Mouse (Mus musculus): ENCODE data around the gene 2210408I21Rik. TPM values are rescaled to one million over a fixed set of nuclear protein-coding genes. Genes with fewer than 3 reads are reported as not detected.

Gene 2210408I21Rik
- polyA plus RNA-seq, 1 experiment from 2014 or later, result 11.3 TPM

DNA sequence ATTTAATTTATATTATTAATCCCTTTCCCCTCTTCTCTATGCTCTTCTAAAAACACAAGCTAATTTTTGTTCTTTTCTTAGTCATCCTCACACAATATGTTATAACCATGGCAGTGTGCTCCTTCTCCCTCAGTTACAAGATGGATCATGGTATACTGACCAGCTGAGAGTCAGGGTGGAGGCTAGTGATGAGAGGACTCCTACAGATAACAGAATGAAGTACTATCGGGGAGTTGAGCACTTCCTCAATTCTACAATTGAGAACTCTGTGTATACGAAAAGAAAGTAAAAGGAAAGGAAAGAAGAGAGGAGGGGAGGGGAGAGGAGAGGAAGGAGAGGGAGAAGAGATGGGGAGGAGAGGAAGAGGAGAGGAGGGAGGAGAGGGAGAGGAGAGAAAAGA, 206.8 kb downstream of the 2210408I21Rik start:
- WGBS, result 83% methylated on average over 2 of the region's 2 CpGs
- Histone ChIP-seq H3K9ac (ENCODE audit: low read depth, low read length) (no peak overlapping the region), H3K4me3 (ENCODE audit: low read length) (no peak overlapping the region), H3K9me3 (ENCODE audit: control insufficient read depth, low read length) (no peaks in the 10 kb centered on the region), H3K4me1 (ENCODE audit: control insufficient read depth, insufficient read depth, low read length) (no peaks in the 10 kb centered on the region), H3K27ac (ENCODE audit: low read depth, low read length) (no peak overlapping the region), H3K27me3 (ENCODE audit: control insufficient read depth, insufficient read depth, low read length) (no peaks in the 10 kb centered on the region), H3K4me2 (replicated peaks; ENCODE audit: low read depth, low read length) (no peak overlapping the region), H3K36me3 (ENCODE audit: control insufficient read depth, insufficient read depth, low read length) (no peaks in the 10 kb centered on the region)
- no peak for ATAC-seq (ENCODE audit: low FRiP score, low TSS enrichment)

DNA sequence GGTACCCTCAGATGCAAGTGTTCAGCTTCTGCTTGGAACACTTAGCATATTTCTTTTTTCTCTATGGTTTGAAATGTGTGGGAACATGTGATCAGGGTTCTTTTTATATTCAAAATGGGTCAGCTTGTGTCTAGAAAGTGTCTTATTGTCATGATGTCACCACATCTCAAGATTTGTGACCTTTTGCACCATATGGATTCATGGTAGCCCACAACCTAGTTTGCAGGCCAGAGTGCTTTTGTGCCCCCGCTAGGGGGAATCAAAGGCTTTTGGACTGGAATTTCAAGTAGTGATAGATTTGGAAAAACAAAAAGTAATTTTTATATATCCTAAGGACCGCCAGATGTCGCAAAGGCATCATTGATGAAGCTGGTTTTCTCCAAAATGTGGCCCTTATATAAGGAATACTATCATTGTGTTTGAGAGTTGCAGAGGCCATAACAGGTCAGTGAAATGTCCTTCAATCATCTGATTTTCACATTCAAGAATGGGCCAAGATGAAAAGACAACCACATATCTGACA, 250.2 kb downstream of the 2210408I21Rik start:
- no peak for ATAC-seq (ENCODE audit: low FRiP score, low TSS enrichment)
- Histone ChIP-seq H3K27ac (ENCODE audit: low read depth, low read length) (no peak overlapping the region), H3K36me3 (ENCODE audit: control insufficient read depth, insufficient read depth, low read length) (no peaks in the 10 kb centered on the region), H3K27me3 (ENCODE audit: control insufficient read depth, insufficient read depth, low read length) (no peaks in the 10 kb centered on the region), H3K4me1 (ENCODE audit: control insufficient read depth, insufficient read depth, low read length) (no peaks in the 10 kb centered on the region), H3K9me3 (ENCODE audit: control insufficient read depth, low read length) (no peaks in the 10 kb centered on the region), H3K4me2 (replicated peaks; ENCODE audit: low read depth, low read length) (no peak overlapping the region), H3K4me3 (ENCODE audit: low read length) (no peak overlapping the region), H3K9ac (ENCODE audit: low read depth, low read length) (no peak overlapping the region)
- WGBS, result 93% methylated on average over 3 of the region's 3 CpGs

DNA sequence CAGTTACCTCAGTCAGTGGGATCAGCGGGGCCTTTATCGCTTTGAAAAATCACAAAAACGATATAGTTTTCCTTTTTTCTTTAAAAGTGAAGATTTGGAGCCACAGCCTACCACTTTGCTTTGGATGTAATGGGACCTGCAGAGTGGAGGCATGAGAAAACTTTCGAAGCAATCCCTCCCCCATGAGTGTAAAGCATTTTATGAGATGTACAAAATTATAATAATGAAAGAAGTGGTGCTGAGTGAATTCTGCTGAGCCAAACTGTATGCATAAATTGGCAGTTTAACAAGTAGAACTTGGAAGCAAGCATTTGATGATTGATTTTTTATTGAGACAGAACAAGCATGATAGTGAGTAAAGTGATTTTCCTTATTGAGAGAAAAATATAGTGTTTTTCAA, 250.7 kb downstream of the 2210408I21Rik start:
- Histone ChIP-seq H3K4me2 (replicated peaks; ENCODE audit: low read depth, low read length) (no peak overlapping the region), H3K27me3 (ENCODE audit: control insufficient read depth, insufficient read depth, low read length) (no peaks in the 10 kb centered on the region), H3K4me1 (ENCODE audit: control insufficient read depth, insufficient read depth, low read length) (no peaks in the 10 kb centered on the region), H3K36me3 (ENCODE audit: control insufficient read depth, insufficient read depth, low read length) (no peaks in the 10 kb centered on the region), H3K4me3 (ENCODE audit: low read length) (no peak overlapping the region), H3K9me3 (ENCODE audit: control insufficient read depth, low read length) (no peaks in the 10 kb centered on the region), H3K9ac (ENCODE audit: low read depth, low read length) (no peak overlapping the region), H3K27ac (ENCODE audit: low read depth, low read length) (no peak overlapping the region)
- no peak for ATAC-seq (ENCODE audit: low FRiP score, low TSS enrichment)
- WGBS, result 86% methylated on average over 4 of the region's 4 CpGs

DNA sequence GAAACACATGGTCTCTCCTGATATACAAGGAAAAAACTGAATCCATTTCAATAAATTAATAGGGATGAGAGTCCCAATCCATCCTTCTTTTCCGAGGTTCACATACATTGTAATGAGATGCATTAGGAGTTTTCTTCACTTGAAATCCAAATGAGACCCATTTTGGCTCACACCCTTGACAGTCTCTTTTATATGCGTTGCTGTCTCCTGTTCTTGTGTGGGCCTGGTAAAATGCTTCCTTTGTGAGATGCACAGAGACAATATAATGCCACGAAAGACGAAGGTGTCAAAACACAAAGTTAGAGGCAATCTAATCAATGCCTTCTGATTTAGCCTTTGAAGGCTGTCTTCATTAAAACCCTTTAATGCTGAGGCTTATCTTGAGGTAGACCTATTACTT, 252.8 kb downstream of the 2210408I21Rik start:
- no peak for ATAC-seq (ENCODE audit: low FRiP score, low TSS enrichment)
- 87% methylated on average over 4 of the region's 4 CpGs for WGBS
- H3K27me3 ChIP-seq (ENCODE audit: control insufficient read depth, insufficient read depth, low read length), result no peaks in the 10 kb centered on the region

DNA sequence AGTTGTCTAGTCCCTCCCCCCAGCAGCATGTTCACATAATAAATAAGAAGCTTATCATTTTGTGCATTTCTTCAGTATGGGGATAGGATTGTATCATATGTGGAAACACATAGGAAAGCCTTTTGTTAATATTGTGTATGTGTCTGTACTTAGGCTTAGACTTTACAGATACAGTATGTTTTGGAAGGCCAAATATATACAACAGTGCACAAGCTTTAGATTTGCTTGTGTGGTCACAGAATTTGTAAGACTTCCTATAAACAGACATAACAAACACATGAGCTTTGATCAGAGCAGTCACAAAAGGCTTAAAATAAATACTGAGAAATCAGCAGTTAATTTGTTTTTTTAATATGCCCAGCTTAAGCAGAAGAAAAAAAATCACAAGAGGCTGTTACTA, 253.9 kb downstream of the 2210408I21Rik start:
- H3K9me3 ChIP-seq (ENCODE audit: control insufficient read depth, low read length), result no peaks in the 10 kb centered on the region
- H3K4me2 ChIP-seq (replicated peaks; ENCODE audit: low read depth, low read length), result no peak overlapping the region
- no peak overlapping the region for H3K4me3 ChIP-seq (ENCODE audit: low read length)
- ATAC-seq (ENCODE audit: low FRiP score, low TSS enrichment), result no peak
- H3K36me3 ChIP-seq (ENCODE audit: control insufficient read depth, insufficient read depth, low read length), result no peaks in the 10 kb centered on the region
- H3K27me3 ChIP-seq (ENCODE audit: control insufficient read depth, insufficient read depth, low read length), result no peaks in the 10 kb centered on the region
- H3K9ac ChIP-seq (ENCODE audit: low read depth, low read length), result no peak overlapping the region
- no peaks in the 10 kb centered on the region for H3K4me1 ChIP-seq (ENCODE audit: control insufficient read depth, insufficient read depth, low read length)
- H3K27ac ChIP-seq (ENCODE audit: low read depth, low read length), result no peak overlapping the region

More for the DNA sequence above, 252.8 kb downstream of the 2210408I21Rik start:
- no peaks in the 10 kb centered on the region for H3K4me1 ChIP-seq (ENCODE audit: control insufficient read depth, insufficient read depth, low read length)
- no peak overlapping the region for H3K4me2 ChIP-seq (replicated peaks; ENCODE audit: low read depth, low read length)
- no peak overlapping the region for H3K27ac ChIP-seq (ENCODE audit: low read depth, low read length)
- H3K9ac ChIP-seq (ENCODE audit: low read depth, low read length), result no peak overlapping the region
- H3K4me3 ChIP-seq (ENCODE audit: low read length), result no peak overlapping the region
- H3K9me3 ChIP-seq (ENCODE audit: control insufficient read depth, low read length), result no peaks in the 10 kb centered on the region
- H3K36me3 ChIP-seq (ENCODE audit: control insufficient read depth, insufficient read depth, low read length), result no peaks in the 10 kb centered on the region

DNA sequence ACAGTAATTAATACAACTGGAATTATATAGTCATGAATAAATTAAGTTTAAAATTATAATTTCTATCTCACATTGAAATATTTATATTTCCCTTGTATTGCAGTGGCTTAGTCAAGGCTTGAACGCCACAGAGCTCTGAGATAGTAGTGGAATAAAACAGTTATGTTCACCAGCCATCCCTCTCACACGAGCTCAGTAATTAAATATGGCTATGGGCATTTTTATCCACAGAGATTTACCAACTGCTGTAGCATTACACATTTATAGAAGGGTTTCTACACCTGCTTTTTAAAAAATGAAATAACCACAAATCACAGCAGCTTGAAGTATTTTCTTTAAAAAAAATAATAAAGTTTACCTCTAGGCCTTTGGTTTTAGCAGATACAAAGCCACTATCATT, 261.0 kb downstream of the 2210408I21Rik start:
- no peaks in the 10 kb centered on the region for H3K9me3 ChIP-seq (ENCODE audit: control insufficient read depth, low read length)
- H3K4me2 ChIP-seq (replicated peaks; ENCODE audit: low read depth, low read length), result no peak overlapping the region
- no peaks in the 10 kb centered on the region for H3K36me3 ChIP-seq (ENCODE audit: control insufficient read depth, insufficient read depth, low read length)
- no peak overlapping the region for H3K4me3 ChIP-seq (ENCODE audit: low read length)
- H3K9ac ChIP-seq (ENCODE audit: low read depth, low read length), result no peak overlapping the region
- no peaks in the 10 kb centered on the region for H3K4me1 ChIP-seq (ENCODE audit: control insufficient read depth, insufficient read depth, low read length)
- H3K27ac ChIP-seq (ENCODE audit: low read depth, low read length), result no peak overlapping the region
- WGBS, result 85% methylated on average over 2 of the region's 2 CpGs
- H3K27me3 ChIP-seq (ENCODE audit: control insufficient read depth, insufficient read depth, low read length), result no peaks in the 10 kb centered on the region
- ATAC-seq (ENCODE audit: low FRiP score, low TSS enrichment), result no peak

DNA sequence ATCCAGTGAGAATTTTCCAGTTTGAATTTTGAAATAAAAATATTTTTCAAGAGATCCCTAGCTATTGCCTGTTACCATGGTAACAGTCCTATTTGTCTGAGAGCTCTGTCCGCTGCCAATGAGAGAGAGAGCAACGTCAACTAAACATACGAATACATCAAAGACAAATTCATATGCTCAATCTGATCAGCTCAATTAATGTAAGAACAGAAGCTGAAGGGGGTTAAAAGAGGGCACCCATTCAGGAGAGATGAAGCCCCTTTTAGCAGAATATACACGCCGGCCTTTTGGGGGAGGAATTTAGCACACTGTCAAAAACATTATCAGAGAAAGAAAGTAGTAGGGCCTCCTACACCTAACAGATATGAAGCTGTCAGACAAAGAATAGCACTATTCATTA, 261.6 kb downstream of the 2210408I21Rik start:
- Histone ChIP-seq H3K9me3 (ENCODE audit: control insufficient read depth, low read length) (no peaks in the 10 kb centered on the region), H3K4me2 (replicated peaks; ENCODE audit: low read depth, low read length) (no peak overlapping the region), H3K36me3 (ENCODE audit: control insufficient read depth, insufficient read depth, low read length) (no peaks in the 10 kb centered on the region), H3K4me3 (ENCODE audit: low read length) (no peak overlapping the region), H3K27me3 (ENCODE audit: control insufficient read depth, insufficient read depth, low read length) (no peaks in the 10 kb centered on the region), H3K4me1 (ENCODE audit: control insufficient read depth, insufficient read depth, low read length) (no peaks in the 10 kb centered on the region), H3K27ac (ENCODE audit: low read depth, low read length) (no peak overlapping the region), H3K9ac (ENCODE audit: low read depth, low read length) (no peak overlapping the region)
- 88% methylated on average over 5 of the region's 5 CpGs for WGBS
- no peak for ATAC-seq (ENCODE audit: low FRiP score, low TSS enrichment)

DNA sequence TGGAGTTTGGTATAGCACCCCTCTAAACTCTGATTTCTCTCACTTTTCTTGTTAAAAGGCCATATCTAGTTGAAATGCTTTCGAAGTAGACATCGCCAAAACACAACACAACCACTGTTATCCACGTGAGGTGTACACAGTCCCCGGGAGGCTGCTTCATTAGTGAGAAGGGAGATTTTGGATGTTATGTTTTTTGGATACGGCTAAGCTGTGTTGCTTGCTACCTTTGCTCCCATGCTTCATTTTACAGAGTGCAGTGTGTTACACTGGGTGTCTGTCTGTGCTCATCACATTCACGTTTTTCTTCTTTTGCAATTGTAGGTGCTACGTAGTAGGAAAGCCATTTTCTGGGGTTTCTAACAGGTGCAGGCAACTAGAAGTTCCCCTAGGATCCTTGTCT, 262.3 kb downstream of the 2210408I21Rik start:
- Histone ChIP-seq H3K9me3 (ENCODE audit: control insufficient read depth, low read length) (no peaks in the 10 kb centered on the region), H3K4me2 (replicated peaks; ENCODE audit: low read depth, low read length) (no peak overlapping the region), H3K27me3 (ENCODE audit: control insufficient read depth, insufficient read depth, low read length) (no peaks in the 10 kb centered on the region), H3K4me3 (ENCODE audit: low read length) (no peak overlapping the region), H3K4me1 (ENCODE audit: control insufficient read depth, insufficient read depth, low read length) (no peaks in the 10 kb centered on the region), H3K36me3 (ENCODE audit: control insufficient read depth, insufficient read depth, low read length) (no peaks in the 10 kb centered on the region), H3K9ac (ENCODE audit: low read depth, low read length) (no peak overlapping the region), H3K27ac (ENCODE audit: low read depth, low read length) (no peak overlapping the region)
- no peak for ATAC-seq (ENCODE audit: low FRiP score, low TSS enrichment)
- WGBS, result 92% methylated on average over 7 of the region's 7 CpGs

DNA sequence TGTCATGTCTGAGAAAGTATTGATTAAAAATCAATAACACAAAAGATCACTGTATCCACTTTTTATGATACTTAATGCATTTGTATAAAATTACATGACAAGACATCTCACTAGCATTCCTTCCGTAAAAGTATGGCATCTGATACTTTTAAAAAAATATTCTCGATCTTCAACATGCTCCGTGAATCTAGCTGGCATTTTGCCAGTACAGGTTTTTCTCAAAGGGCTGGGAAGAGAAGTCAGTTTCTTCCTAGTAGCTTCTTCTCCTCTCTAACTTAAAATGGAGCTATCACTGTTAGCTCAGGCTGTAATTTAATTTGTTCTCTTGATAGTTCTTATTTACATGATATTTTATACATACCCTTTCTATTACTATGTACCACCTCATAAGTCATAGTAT, 263.1 kb downstream of the 2210408I21Rik start:
- Histone ChIP-seq H3K27me3 (ENCODE audit: control insufficient read depth, insufficient read depth, low read length) (no peaks in the 10 kb centered on the region), H3K9ac (ENCODE audit: low read depth, low read length) (no peak overlapping the region), H3K27ac (ENCODE audit: low read depth, low read length) (no peak overlapping the region), H3K4me2 (replicated peaks; ENCODE audit: low read depth, low read length) (no peak overlapping the region), H3K9me3 (ENCODE audit: control insufficient read depth, low read length) (no peaks in the 10 kb centered on the region), H3K4me3 (ENCODE audit: low read length) (no peak overlapping the region), H3K36me3 (ENCODE audit: control insufficient read depth, insufficient read depth, low read length) (no peaks in the 10 kb centered on the region), H3K4me1 (ENCODE audit: control insufficient read depth, insufficient read depth, low read length) (no peaks in the 10 kb centered on the region)
- ATAC-seq (ENCODE audit: low FRiP score, low TSS enrichment), result no peak
- WGBS, result 82% methylated on average over 3 of the region's 3 CpGs

DNA sequence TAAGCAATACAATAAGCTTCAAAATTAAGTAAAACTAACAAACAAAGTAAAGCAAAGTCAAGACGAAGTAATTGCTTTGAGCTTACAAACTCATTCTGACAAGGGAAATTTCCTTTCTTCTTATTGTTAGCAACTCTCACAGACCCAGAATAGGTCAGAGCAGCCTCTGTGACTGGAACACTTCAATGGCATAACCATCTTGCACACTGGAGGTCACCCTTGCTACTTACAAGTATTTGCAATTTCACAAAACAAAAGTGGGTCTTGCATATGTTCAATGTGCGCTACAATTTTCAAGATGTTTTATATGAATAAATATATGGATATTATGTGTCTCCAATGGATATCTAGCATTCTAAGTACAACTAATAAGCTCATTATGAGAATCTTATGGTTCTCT, 265.4 kb downstream of the 2210408I21Rik start:
- 81% methylated on average over 2 of the region's 2 CpGs for WGBS
- Histone ChIP-seq H3K9me3 (ENCODE audit: control insufficient read depth, low read length) (no peaks in the 10 kb centered on the region), H3K27me3 (ENCODE audit: control insufficient read depth, insufficient read depth, low read length) (no peaks in the 10 kb centered on the region)

More for the DNA sequence above, 265.4 kb downstream of the 2210408I21Rik start:
- no peak for ATAC-seq (ENCODE audit: low FRiP score, low TSS enrichment)
- no peak overlapping the region for H3K27ac ChIP-seq (ENCODE audit: low read depth, low read length)
- H3K36me3 ChIP-seq (ENCODE audit: control insufficient read depth, insufficient read depth, low read length), result no peaks in the 10 kb centered on the region
- no peak overlapping the region for H3K4me3 ChIP-seq (ENCODE audit: low read length)
- H3K4me2 ChIP-seq (replicated peaks; ENCODE audit: low read depth, low read length), result no peak overlapping the region
- H3K9ac ChIP-seq (ENCODE audit: low read depth, low read length), result no peak overlapping the region
- no peaks in the 10 kb centered on the region for H3K4me1 ChIP-seq (ENCODE audit: control insufficient read depth, insufficient read depth, low read length)

Measured in kidney, embryonic 14.5 days (tissue).